Mouse (Mus musculus) layer of hippocampus, adult 2 months (tissue): ENCODE results near the gene Tcap. TPM values are rescaled to one million over a fixed set of nuclear protein-coding genes. Genes with fewer than 3 reads are reported as not detected.
A peak's percentile ranks its signal among the peaks of the same experiment; 100 is the strongest.

Experiments used
- DNase-seq, 2 experiments: peaks; one replicate each; pipeline ENCODE4 v3.0.0; 2022; ENCODE audit warnings: low spot score in 2 of 2
- H3K27ac ChIP-seq: fragments of 200-600 bp; 2 replicates; pipeline ENCODE4 v1.8.1; 2022
- H3K4me3 ChIP-seq: fragments of 200-600 bp; 2 replicates; pipeline ENCODE4 v1.8.1; 2022; ENCODE audit warnings: mild to moderate bottlenecking
- CTCF ChIP-seq: fragments of 200-600 bp; conservative IDR thresholded peaks from 2 replicates; pipeline ENCODE4 v1.8.1; 2022; ENCODE audit warnings: antibody characterized with exemption, mild to moderate bottlenecking, moderate library complexity
- total RNA-seq, 2 experiments: library from RNA; stranded (reverse); gene quantifications; 2 replicates each; pipeline ENCODE4 v1.2.3; 2021

The Tcap gene
- total RNA-seq, 2 experiments from 2014 or later: 0.92 to 1.0 TPM

DNA sequence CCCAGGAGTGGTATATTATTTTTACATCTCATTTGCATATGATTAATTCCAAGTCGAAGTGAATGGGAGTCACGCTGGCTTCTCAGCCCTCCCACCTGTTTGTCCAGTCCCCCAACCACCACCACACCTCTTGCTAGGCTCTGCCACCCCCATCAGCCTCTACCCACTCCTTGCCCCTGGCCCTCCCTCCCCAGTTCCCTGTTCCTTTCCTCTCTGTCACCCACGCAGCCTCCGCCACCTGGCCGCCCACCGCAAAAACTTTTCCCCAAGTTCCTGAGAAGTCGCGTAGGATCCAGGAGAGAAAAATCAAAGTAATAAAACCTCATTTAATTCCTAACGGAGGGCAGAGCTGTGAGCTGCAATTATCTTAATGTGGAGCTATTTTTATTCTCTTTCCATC is 37.4 kb upstream of the Tcap start:
- TF ChIP-seq CTCF: no peak
- H3K4me3 ChIP-seq: no peak overlapping the region
- DNase-seq: no peak

GRCm38 (mm10) chr11:98347385-98348082 is 36.1 kb upstream of the Tcap start:
- DNase-seq: no peak
- no peak for TF ChIP-seq CTCF
- Histone ChIP-seq H3K27ac (peak overlapping the region; percentile 88; the same call in 1 of the 2 replicates), H3K4me3 (peak overlapping the region; percentile 79)

More for the DNA sequence above, 37.4 kb upstream of the Tcap start:
- no peak overlapping the region for H3K27ac ChIP-seq

- peak; percentile 10; the same call in 1 of the 2 replicates for TF ChIP-seq CTCF
- Histone ChIP-seq H3K4me3 (peak within 1 kb of the TSS; percentile 79), H3K27ac (peak within 1 kb of the TSS; percentile 88)
- DNase-seq: peak; percentile 77 to 80
Observed at GRCm38 (mm10) chr11:98348083-98348961, 35.3 kb upstream of the Tcap start, which contains the start of gene Ppp1r1b. TSS of gene Ppp1r1b (plus strand) at chr11:98348404.

- Histone ChIP-seq H3K27ac (peak overlapping the region; percentile 88; the same call in 1 of the 2 replicates), H3K4me3 (peak overlapping the region; percentile 79; the same call in 1 of the 2 replicates)
- TF ChIP-seq CTCF: no peak
- DNase-seq: no peak
Observed at GRCm38 (mm10) chr11:98349308-98349707, 34.3 kb upstream of the Tcap start.

DNA sequence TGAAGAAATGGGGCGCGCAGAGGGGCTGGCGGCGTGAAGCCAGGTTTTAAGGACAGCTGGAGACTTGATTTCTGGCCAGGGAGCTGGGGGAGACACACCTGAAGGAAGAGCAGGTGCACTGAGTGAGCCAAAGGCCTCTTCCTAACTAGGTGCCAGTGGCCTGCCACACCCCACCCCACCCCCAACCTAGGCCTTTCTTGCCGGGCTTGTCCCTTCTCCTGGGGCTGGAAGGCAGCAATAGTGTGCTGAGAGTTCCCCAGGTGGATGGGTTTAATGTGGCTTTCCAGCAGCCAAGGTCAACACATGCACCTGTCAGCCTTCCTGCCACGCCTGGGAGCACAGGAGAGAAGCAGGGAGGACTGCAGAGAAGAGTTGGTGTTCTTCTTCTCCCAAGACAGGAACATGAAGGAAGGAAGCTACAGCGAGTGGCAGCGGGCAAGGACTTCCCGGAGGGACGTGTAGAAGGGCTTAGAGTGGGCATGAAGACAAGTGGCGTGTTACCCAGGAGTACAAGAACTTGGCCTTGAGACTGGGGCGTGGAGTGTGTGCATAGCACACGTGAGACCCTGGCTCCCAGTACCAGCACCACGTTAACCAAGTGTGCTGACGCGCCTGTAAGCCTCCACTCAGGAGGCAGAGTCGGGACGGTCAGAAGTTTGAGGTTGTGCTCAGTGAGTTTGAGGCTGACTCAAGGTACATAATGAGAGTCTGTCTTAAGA is 31.2 kb upstream of the Tcap start:
- TF ChIP-seq CTCF: no peak
- H3K4me3 ChIP-seq: no peak overlapping the region

DNA sequence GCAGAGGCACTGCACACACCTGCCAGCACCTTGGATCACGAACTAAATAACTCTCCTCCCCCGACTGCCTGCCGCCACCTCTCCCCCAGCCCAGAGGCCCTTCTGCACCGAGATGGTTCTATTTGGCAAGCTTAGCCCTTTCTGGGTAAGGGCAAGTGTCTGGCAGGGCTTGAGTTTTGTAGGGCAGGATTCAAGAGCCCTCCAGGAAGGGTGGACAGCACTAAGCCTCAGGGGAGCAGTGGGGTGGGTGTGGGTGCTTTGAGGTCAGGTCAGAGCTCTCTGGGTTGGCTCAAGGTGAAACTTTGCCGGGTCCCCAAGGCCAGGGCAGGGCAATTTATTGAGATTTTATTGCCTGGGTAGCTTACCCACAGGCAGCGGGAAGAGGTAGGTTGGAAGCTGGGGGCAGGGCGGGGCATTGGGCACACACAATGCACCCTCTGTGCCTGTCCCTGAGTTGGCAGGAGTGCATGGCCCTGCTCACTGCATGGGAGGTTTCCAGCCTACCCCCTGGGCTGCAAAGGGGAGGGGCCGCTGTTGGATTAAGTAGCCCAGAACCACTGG is 29.9 kb upstream of the Tcap start:
- TF ChIP-seq CTCF: no peak
- peak; percentile 62 to 70 for DNase-seq
- Histone ChIP-seq H3K4me3 (no peak overlapping the region), H3K27ac (peak overlapping the region; percentile 77)

More for the DNA sequence above, 31.2 kb upstream of the Tcap start:
- no peak for DNase-seq
- H3K27ac ChIP-seq: no peak overlapping the region

- TF ChIP-seq CTCF: no peak
- Histone ChIP-seq H3K4me3 (no peak overlapping the region), H3K27ac (peak overlapping the region; percentile 77)
- no peak for DNase-seq
Observed at GRCm38 (mm10) chr11:98354445-98354844, 29.2 kb upstream of the Tcap start.

DNA sequence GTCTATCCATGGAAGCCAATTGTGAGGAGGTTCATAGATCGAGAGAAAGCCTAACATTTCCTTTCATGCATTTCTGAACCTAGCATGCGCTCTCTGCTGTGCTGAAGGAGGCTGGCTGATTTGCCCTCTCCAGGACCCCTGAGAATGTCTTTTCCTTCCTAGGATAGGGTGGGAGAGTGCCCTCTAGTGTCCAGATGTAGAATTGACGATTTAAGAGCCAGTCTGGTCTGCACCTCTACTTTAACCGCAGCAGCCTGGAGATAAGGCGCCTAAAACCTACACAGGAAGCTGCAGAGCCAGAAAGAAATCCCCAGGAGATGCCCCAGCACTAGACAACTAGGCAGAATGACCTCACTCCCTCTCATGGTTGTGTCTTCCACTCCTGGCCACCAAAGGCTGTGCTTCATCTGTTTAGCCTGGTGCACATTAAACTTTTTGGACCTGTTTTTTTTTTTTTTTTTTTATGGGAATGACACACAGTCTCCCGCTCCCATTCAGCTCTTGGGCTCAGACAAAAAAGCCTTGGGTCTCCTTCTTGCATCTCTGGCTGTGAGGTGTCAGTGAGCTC is 27.8 kb upstream of the Tcap start:
- no peak overlapping the region for H3K27ac ChIP-seq
- peak; percentile 91 for TF ChIP-seq CTCF
- peak in 1 of 2 experiments; percentile 56 for DNase-seq
- H3K4me3 ChIP-seq: no peak overlapping the region

DNA sequence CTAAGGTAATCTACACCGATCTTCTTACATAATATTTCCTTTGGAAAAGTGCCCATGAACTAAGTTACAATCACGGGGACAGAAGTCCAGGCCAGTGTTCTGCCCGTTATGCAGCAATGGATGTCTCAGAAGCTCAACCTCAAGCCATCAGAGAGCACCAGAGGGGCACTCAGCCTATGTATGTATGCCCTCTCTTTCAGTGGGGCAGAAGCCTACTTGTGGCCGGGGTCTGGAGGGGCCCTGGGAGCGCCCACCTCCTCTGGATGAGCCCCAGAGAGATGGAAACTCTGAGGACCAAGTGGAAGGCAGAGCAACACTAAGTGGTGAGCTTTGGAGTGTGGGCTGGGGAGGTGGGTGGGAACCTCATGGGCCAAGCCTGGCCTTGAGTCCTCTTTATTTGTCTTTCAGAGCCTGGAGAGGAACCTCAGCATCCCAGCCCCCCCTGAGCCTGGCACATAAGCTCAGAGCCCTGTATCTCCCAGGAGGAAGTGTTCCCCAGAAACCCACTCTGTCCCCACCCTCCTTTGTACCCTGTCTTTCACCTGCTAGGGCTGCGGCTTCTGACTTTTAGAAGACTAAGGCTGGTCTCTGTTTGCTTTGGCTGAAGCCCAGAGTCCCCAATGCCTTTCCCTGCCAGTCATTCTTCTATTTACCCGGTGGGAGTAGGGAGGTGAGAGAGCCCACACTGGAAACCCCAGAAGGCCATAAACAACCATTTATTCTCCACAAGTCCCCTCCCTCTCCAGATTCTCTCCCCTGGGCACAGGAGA is 26.8 kb upstream of the Tcap start:
- DNase-seq: no peak
- Histone ChIP-seq H3K27ac (no peak overlapping the region), H3K4me3 (no peak overlapping the region)
- TF ChIP-seq CTCF: no peak

GRCm38 (mm10) chr11:98357396-98358160 is 26.0 kb upstream of the Tcap start:
- Histone ChIP-seq H3K4me3 (peak overlapping the region; percentile 87), H3K27ac (peak overlapping the region; percentile 80)
- no peak for TF ChIP-seq CTCF
- DNase-seq: no peak
